Mouse (Mus musculus) urinary bladder, adult 2 months (tissue): ENCODE measurements at regions not wholly inside any gene's neighbourhood (a gene's known extent, or its start where the extent isn't known, plus 50 kb on each side); places are given as distances from the start of the nearest gene placed in this dataset.

Source experiments
- DNase-seq: peaks from one replicate; pipeline ENCODE4 v3.0.0; 2022; ENCODE audit warnings: low spot score

- no peak for DNase-seq
Measured at GRCm38 (mm10) chr1:75889847-75890591, 344.0 kb downstream of the Slc4a3 start.

DNA sequence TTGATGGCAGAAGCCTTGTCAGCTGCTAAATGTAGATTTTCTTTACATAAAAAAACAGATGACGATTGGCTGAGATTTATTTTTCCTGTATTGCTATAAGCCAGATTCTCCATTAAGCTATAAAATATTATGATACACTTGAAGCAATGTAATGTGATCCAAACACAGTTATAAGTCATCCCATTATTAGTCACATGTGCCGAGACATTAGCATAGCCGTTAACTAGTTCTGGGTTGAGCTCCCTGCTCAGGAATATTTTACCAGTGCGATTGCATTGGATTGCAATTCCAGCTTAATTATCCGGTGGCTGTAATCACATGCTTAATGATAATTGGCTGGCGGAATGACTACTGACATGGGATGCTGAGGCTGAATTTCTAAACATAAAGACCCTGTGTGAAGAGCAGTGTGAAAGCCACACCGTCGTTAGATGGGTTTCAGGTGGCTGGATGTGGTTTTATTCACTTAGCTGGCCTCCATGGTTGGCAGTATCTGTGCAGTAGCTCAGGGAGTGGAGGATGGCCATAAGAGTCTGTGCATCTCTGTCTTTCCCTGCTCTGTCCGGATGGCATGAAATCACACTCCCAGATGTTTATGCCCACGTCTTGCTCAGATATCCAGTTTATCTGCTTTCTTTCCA lies 344.7 kb downstream of the Slc4a3 start:
- no peak for DNase-seq

- DNase-seq = no peak
Measured at GRCm38 (mm10) chr1:75895550-75895949, 349.5 kb downstream of the Slc4a3 start.

DNA sequence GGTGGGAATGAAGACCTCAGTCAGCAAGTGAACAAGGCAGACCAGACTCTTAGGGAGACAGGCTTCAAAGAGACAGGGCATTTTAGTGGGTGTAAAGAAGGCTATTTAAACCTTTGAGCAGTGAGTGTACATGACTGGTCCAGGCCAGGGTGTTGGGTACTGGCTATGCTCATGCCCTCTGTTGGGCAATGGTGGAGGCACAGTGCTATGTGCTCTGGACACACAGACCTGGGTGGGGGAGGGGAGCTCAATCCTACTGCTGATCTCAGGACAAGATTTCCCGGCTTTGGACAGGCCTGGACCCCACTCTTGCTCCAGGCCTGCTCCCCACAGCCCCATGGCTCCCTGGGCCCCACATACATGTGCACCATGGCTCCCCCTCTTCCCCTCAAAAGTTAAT lies 355.1 kb downstream of the Slc4a3 start:
- no peak for DNase-seq

DNA sequence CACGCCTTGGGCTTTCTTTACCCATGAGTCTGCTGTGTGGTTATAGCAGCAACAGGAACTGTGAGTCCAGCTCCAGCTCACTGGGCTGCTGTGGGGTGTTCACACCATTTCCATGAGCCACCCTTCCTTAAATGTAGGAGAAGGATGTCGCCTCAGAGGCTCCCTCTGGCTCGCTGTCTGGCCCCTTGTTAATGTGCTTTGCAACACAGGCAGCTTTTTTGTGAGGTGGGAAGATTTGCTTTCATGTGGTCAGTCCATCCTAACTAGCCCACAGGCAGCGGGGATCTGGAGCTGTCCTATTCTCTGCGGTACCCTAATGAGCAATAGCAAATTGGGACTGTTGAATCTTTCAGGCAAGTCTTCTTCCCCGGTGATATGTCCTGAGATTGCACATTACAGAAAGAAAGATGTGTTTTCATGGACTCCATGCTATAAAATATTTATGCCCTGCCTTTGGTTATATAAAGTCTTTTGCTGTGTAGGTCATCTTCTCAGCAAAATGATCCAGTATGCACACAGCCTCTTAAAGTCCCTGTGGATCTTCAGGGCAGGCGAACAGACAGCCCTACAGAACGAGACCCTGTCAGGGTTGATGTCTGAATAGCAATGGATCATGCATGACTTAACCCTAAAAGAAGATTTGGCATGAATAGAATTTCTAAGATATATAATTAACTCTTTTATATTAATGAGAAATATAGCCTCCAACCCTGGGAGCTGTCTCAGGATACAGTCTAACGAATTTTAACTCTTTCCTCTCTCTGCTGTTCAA lies 359.8 kb downstream of the Slc4a3 start:
- DNase-seq = no peak

GRCm38 (mm10) chr1:75915311-75915710 lies 369.2 kb downstream of the Slc4a3 start:
- DNase-seq = no peak

GRCm38 (mm10) chr1:75916181-75916580 lies 370.1 kb downstream of the Slc4a3 start:
- no peak for DNase-seq

DNA sequence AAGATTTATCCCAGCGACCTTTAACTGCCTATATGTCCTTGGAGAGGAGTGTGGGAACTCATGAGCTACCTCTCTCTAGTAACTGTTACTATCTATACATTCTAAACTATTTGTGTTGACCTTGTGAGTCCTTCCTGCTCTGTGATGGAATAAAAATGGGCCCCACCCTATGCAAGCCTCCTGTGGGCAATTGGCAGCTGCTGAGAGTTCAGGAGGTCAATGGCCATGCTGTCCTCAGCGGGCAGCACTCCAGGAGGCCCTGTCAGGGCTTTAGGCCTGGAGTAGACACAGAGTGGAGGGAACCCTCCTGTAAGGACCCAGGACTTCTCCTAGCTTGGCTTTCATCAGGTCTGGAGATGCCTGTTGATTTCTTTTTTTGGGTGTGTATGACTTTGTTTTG lies 373.1 kb downstream of the Slc4a3 start:
- DNase-seq = no peak

DNA sequence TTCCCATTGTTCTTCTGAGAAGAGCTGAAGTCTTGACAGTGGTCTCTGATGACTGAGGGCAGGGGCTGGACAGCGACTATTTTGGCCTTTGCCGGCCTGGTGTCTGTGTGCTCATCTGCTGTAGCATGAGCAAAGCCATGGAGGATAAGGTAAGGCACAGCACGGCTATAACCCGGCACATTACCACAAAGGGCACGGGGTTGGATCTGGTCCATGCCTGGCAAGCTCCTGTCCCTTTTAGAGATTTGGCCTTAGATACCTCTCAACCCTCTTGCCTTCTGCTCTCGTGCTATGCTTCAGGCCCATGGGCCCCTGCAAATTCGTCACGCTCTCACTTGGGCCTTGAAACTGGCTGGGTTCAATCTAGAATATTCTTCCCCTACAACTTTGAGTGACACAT lies 379.0 kb downstream of the Slc4a3 start:
- no peak for DNase-seq

- peak; percentile 76 for DNase-seq
Measured at GRCm38 (mm10) chr1:75925802-75926201, 379.7 kb downstream of the Slc4a3 start.

DNA sequence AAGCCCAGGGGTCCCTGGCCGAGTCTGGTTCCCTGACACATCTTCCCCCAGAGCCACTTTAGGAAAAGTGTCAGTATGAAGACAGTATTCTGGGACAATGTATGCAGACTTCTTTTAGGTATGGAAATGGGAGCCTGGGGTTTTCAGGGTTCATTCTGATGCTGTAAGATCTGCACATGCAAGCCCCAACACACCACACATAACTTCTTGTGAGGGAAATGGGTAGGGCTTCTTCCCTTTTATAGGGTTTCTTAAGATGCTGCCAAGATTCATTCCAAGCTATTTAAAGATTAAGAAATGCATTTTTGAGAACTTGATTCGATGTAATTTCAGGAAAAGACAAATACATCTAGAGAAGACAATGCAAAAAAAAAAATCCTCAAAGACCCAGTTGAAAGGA lies 385.8 kb downstream of the Slc4a3 start:
- no peak for DNase-seq

- DNase-seq = no peak
Measured at GRCm38 (mm10) chr1:75933831-75934230, 387.8 kb downstream of the Slc4a3 start.

DNA sequence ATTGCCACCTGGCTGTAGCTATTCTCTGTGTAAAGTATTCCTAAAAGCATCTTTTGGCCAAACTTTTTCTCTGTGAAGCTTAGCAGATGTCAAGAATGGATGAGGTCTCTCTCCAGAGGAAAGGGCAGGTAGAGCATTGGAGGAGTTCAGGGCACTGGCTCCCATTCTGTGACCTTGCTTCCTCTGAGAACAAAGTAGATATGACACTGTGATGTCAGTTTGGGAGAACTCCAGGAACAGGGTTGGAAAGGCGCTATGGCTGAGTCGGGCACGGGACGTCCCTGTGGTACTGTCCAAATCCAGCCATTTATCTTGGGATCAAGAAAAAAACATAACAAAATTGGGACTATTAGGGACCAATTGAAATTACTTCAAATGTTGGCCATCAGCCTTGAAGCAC lies 388.7 kb downstream of the Slc4a3 start:
- DNase-seq = no peak

DNA sequence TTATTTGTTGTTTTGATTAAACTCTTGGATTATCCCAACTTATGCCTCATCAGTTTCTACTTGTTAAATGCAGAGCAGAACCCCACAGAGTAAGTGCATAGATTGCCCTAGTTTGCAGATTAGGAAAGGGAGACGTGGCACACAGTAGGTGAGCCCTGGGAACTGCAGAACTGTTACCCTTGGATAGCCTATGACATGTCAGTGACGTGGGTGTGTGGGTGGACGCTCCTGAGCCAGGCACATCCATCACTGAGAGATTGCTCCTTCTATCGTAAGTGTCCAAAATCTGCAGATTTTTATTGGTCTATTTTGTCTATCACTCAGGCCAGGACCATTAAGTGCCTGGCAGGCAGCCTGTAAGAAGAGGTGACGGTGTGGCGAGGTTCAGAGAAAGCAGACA lies 389.8 kb downstream of the Slc4a3 start:
- no peak for DNase-seq

DNA sequence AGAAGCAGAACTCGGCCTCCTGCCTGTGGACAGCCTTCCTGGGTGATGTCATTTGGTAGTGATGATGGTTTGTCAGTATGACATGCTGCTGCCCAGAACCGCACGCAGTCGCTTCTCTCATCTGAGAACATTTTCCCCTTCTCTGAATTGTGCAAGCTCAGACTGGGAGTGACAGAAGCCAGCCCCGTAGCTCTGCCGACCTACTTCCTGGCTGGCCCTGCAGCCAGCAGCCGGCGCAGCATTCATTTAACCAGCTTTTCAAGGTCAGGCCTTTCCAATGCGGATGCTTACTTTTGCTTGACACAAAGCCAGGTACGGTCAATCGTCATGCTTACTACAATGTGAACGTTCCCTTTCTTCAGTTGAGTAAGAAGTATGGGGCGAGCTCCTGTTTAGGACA lies 390.5 kb downstream of the Slc4a3 start:
- DNase-seq = no peak

DNA sequence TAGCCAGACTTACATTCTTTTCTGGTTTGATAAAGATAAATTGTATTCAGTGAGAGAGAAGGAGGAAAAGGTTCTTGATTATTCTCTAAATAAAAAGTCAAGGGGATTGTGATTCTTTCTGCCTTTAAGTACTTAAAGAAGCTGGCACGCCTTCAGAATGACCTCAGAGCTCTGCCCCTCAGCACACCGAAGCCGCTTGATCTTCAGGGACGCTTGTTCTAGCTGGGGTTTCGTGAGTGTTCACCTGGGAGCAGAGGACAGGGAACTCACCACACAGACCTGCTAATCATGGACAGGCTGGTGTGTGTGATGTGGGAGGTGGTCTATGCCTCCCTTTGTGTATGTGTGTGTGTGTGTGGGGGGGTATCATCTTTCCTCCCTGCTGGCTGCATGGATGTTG lies 391.3 kb downstream of the Slc4a3 start:
- DNase-seq = no peak

DNA sequence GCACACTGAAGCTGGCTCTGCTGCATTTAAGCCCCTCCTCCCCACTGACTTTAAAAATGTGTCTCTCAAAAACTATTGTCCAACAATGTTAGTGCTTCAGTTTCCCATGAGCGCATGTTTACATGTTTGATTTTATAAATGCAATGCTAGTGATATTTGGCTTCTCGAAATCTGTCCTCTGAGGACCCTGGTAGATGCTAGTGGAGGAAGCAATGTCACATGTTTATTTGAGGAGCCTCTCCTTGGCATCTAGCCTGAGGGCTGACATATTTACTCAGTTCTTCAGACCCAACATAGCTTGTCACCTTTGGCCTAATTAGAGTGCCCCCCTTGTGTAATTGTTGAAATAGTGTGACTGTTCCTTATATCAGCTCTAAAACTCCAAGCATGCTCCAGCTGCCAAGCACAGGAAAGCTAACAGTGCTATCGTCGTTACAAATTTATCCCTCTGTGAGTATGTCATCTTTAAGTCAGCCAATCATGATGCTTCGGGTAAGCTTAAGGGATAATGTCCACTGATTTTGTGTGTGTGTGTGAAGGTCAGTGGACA lies 400.3 kb downstream of the Slc4a3 start:
- DNase-seq = no peak

- DNase-seq = no peak
Measured at GRCm38 (mm10) chr1:75978203-75978986, 432.3 kb downstream of the Slc4a3 start.

DNA sequence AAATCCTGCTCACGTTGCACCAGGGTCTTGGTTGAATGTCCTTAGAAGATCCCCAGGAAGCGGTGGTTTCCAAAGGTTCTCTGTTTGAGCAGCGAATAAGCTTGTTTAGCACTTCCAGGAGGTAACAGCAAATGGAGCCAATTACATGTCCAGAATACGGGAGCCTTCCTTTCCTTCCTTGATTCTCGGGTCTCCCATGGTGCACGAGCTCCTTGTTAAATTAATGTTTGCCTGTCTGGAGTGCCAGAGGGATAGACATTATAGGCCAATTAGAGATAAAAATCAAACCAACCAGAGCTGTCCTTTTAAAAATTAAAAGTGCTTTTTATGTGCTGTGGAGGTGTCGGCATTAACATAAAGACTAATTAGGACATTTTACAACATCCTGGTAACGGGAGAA lies 437.0 kb downstream of the Slc4a3 start:
- no peak for DNase-seq

DNA sequence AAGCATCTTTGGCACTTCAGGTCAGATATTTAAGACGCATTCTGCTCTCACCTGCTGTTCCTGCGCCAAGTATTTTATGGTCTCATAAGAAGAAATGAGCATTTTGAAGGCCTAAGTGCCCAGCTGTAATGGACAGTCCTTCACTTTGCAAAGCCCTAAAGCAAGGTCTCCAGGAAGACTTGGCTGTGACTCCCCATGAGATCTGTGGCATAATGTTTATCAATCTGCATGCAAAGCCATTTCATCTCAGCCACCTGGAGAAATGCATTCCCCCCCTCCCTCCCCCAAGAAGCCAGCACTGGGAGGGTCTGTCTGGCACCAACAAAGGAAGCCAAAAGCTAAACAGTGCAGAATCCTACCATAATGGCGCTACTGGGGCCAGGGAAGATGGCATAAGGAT lies 437.4 kb downstream of the Slc4a3 start:
- DNase-seq = no peak

GRCm38 (mm10) chr1:75988496-75988895 lies 442.4 kb downstream of the Slc4a3 start:
- no peak for DNase-seq

- DNase-seq = no peak
Measured at GRCm38 (mm10) chr1:75992039-75992438, 446.0 kb downstream of the Slc4a3 start.
